Comparison of ENCODE assay signal across 9 mouse cellular contexts in the genomic region with DNA sequence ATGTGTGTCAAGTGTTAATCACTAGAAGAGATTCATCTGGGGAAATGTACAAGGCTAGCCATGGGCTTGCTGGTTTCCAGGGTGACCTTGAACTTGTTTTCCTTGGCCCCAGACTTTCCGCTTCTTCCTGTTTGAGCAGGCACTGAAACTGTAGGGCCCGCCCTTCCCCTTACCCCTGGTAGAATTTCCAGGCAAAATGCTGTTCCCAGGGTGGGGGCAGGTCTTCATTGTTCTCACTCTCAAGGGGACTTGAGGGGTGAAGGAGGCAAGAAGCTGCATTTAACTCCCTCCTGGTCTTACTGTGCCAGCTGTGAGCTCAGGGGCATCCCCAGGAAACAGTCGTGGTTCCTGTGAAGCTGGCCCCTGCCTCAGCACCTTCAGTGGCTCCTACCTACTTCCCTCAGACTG. TPM values are rescaled to one million over a fixed set of nuclear protein-coding genes. Genes with fewer than 3 reads are reported as not detected.
DNase-seq lines count a peak whose midpoint lies in the region; TF ChIP-seq lines count a peak whose summit lies in the region.
"Had no signal": no experiment of that assay in that cellular context is flagged by ENCODE, and none has a peak within 500 bp of the region (broad histone marks: within the 10 kb centered on the region; RNA-seq: fewer than 3 reads in every experiment).

No protein-coding gene starts in this region.

- no peak overlapping the region for H3K4me3 ChIP-seq in CH12.LX (replicated peaks in 1 of 3; ENCODE audit: low read depth in 2 of 3, low read length in 2 of 3, poor library complexity in 1 of 3)
- H3K4me3 ChIP-seq: liver, embryonic 15.5 days had no signal

- peak overlapping the region; percentile 8 for H3K4me2 ChIP-seq in CH12.LX (ENCODE audit: insufficient read depth, low read depth, poor library complexity, severe bottlenecking)
- H3K4me2 ChIP-seq: liver, embryonic 15.5 days had no signal

- no peak overlapping the region for H3K9ac ChIP-seq in CH12.LX (ENCODE audit: insufficient read depth, low read depth)
- H3K9ac ChIP-seq: liver, embryonic 15.5 days had no signal

- no peak for TF ChIP-seq POLR2A in CH12.LX (IDR thresholded peaks at IDR 0.05; ENCODE audit: low read depth, low read length)

- peak; percentile 78 for TF ChIP-seq EP300 in CH12.LX (IDR thresholded peaks at IDR 0.05; ENCODE audit: low read length)

- H3K27ac ChIP-seq in CH12.LX (ENCODE audit: insufficient read depth, low read depth), result peak overlapping the region; percentile 58
- H3K27ac ChIP-seq: liver, embryonic 15.5 days had no signal

- DNase-seq in embryo, embryonic 10.5 days (ENCODE audit: low spot score), result peak; percentile 49
- DNase-seq in embryo, embryonic 10 days (ENCODE audit: low spot score), result no peak
- peak; percentile 88 for DNase-seq in CH12.LX (ENCODE audit: extremely low read depth)
- peak; percentile 78 to 88 for DNase-seq in heart, adult 9 months (ENCODE audit: low spot score in 2 of 2)
- DNase-seq in kidney, postnatal 14 days, result peak; percentile 72
- no peak for DNase-seq in left cerebral cortex, adult 11 months (ENCODE audit: low spot score)
- DNase-seq in layer of hippocampus, postnatal 25 days (ENCODE audit: extremely low spot score in 1 of 2, low spot score in 1 of 2), result no peak
- no peak for DNase-seq in ovary, postnatal 14 days (ENCODE audit: low spot score)

- dilution Hi-C loops in CH12.LX (cut with MboI; ENCODE audit: extremely low pct_ligation_motif_present, extremely low pct_unique_long_range_greater_than_20kb, low sequenced_read_pairs), result no loop called here

- in situ Hi-C loops in CH12.LX (cut with MboI; ENCODE audit: low pct_ligation_motif_present, low pct_unique_long_range_greater_than_20kb, low sequenced_read_pairs), result no loop called here

- H3K4me1 ChIP-seq in CH12.LX (ENCODE audit: control insufficient read depth in 1 of 2, insufficient read depth in 2 of 2), result peaks cover 68 to 97% of the 10 kb centered on the region in 2 experiments

- no peaks in the 10 kb centered on the region for H3K27me3 ChIP-seq in CH12.LX (replicated peaks)
- H3K27me3 ChIP-seq: liver, embryonic 15.5 days had no signal

- no peaks in the 10 kb centered on the region for H3K36me3 ChIP-seq in CH12.LX (replicated peaks in 1 of 2; ENCODE audit: control insufficient read depth in 1 of 2, insufficient read depth in 1 of 2, low read length in 1 of 2)
- H3K36me3 ChIP-seq: liver, embryonic 15.5 days had no signal

- TF ChIP-seq RAD21 in CH12.LX (IDR thresholded peaks at IDR 0.05; ENCODE audit: low read depth, low read length), result no peak; the same call in 1 of the 2 replicates

- no peaks in the 10 kb centered on the region for H3K79me2 ChIP-seq in CH12.LX (replicated peaks; ENCODE audit: control insufficient read depth, extremely low read depth, insufficient read depth, poor library complexity, severe bottlenecking)

- TF ChIP-seq CTCF in CH12.LX (conservative IDR thresholded peaks at IDR 0.05 in 1 of 2, IDR thresholded peaks at IDR 0.05 in 1 of 2; ENCODE audit: low read depth in 2 of 2, low read length in 2 of 2), result no peak

- H3K9me3 ChIP-seq in CH12.LX (replicated peaks; ENCODE audit: low read length), result no peaks in the 10 kb centered on the region
- H3K9me3 ChIP-seq: liver, embryonic 15.5 days had no signal

TF ChIP-seq in CH12.LX, 34 proteins besides CTCF, POLR2A, EP300 and RAD21:
- peak; percentile 60; the same call in 1 of the 2 replicates for TF ChIP-seq TBP (conservative IDR thresholded peaks at IDR 0.05; ENCODE audit: low read depth, low read length)
- no peak for TF ChIP-seq JUND (conservative IDR thresholded peaks at IDR 0.05; ENCODE audit: low read depth, low read length)
- 0 out of 2 replicates have a peak, but pooled peaks have one; percentile 11 for TF ChIP-seq MAX (IDR thresholded peaks at IDR 0.05; ENCODE audit: low read length)
- TF ChIP-seq UBTF (IDR thresholded peaks at IDR 0.05; ENCODE audit: low read depth, low read length), result no peak
- no peak for TF ChIP-seq ZKSCAN1 (IDR thresholded peaks at IDR 0.05; ENCODE audit: borderline replicate concordance, low read depth, low read length)
- no peak for TF ChIP-seq NRF1 (IDR thresholded peaks at IDR 0.05; ENCODE audit: low read depth, low read length)
- TF ChIP-seq ZMIZ1 (IDR thresholded peaks at IDR 0.05; ENCODE audit: low read depth, low read length), result peak; percentile 37; the same call in 1 of the 2 replicates
- no peak; the same call in none of the 2 replicates for TF ChIP-seq SIN3A (IDR thresholded peaks at IDR 0.05; ENCODE audit: low read length)
- no peak for TF ChIP-seq PAX5 (IDR thresholded peaks at IDR 0.05; ENCODE audit: low read length)
- no peak for TF ChIP-seq POLR2AphosphoS2 (IDR thresholded peaks at IDR 0.05; ENCODE audit: low read depth, low read length)
- TF ChIP-seq NELFE (IDR thresholded peaks at IDR 0.05; ENCODE audit: low read depth, low read length), result no peak
- peak; percentile 95 for TF ChIP-seq MAZ (IDR thresholded peaks at IDR 0.05; ENCODE audit: low read depth, low read length)
- no peak for TF ChIP-seq JUN (IDR thresholded peaks at IDR 0.05; ENCODE audit: insufficient read depth, low read depth, low read length)
- TF ChIP-seq E2F4 (IDR thresholded peaks at IDR 0.05; ENCODE audit: insufficient replicate concordance, low read depth, low read length), result no peak
- TF ChIP-seq CHD1 (IDR thresholded peaks at IDR 0.05; ENCODE audit: low read depth, low read length), result no peak
- peak; percentile 39; the same call in 1 of the 2 replicates for TF ChIP-seq HCFC1 (IDR thresholded peaks at IDR 0.05; ENCODE audit: low read depth, low read length)
- peak; percentile 83 for TF ChIP-seq IRF4 (IDR thresholded peaks at IDR 0.05; ENCODE audit: low read depth, low read length)
- no peak for TF ChIP-seq USF1 (IDR thresholded peaks at IDR 0.05; ENCODE audit: low read depth, low read length)
- TF ChIP-seq TCF12 (IDR thresholded peaks at IDR 0.05; ENCODE audit: low read depth, low read length), result peak; percentile 93
- TF ChIP-seq KAT2A (IDR thresholded peaks at IDR 0.05; ENCODE audit: insufficient replicate concordance, low read length), result no peak
- no peak for TF ChIP-seq USF2 (conservative IDR thresholded peaks at IDR 0.05; ENCODE audit: low read depth, low read length)
- peak; percentile 64; the same call in 1 of the 2 replicates for TF ChIP-seq CHD2 (IDR thresholded peaks at IDR 0.05; ENCODE audit: low read length)
- TF ChIP-seq MAFK (IDR thresholded peaks at IDR 0.05; ENCODE audit: insufficient replicate concordance, low read length), result 0 out of 2 replicates have a peak, but pooled peaks have one; percentile 10
- peak; percentile 57; the same call in 1 of the 2 replicates for TF ChIP-seq BHLHE40 (IDR thresholded peaks at IDR 0.05; ENCODE audit: low read depth, low read length)
- TF ChIP-seq GABPA (IDR thresholded peaks at IDR 0.05; ENCODE audit: insufficient replicate concordance, low read depth, low read length), result no peak
- TF ChIP-seq ZNF384 (IDR thresholded peaks at IDR 0.05; ENCODE audit: low read depth, low read length), result no peak
- peak; percentile 89 for TF ChIP-seq ETS1 (conservative IDR thresholded peaks at IDR 0.05; ENCODE audit: low read depth, low read length)
- no peak; the same call in 1 of the 2 replicates for TF ChIP-seq MXI1 (IDR thresholded peaks at IDR 0.05; ENCODE audit: low read depth, low read length)
- no peak for TF ChIP-seq MYC (IDR thresholded peaks at IDR 0.05; ENCODE audit: low read depth, low read length)
- TF ChIP-seq SMC3 (IDR thresholded peaks at IDR 0.05; ENCODE audit: low read depth, low read length), result 0 out of 2 replicates have a peak, but pooled peaks have one; percentile 25
- TF ChIP-seq RCOR1 (conservative IDR thresholded peaks at IDR 0.05; ENCODE audit: low read depth, low read length), result no peak; the same call in 1 of the 2 replicates
- no peak for TF ChIP-seq ZC3H11A (IDR thresholded peaks at IDR 0.05; ENCODE audit: low read depth, low read length)
- TF ChIP-seq MEF2A (IDR thresholded peaks at IDR 0.05; ENCODE audit: borderline replicate concordance, low read depth, low read length), result peak; percentile 86
- TF ChIP-seq ELF1 (IDR thresholded peaks at IDR 0.05; ENCODE audit: low read depth, low read length), result peak; percentile 70

RNA-seq across cellular contexts. Expression of a gene that starts 55.9 kb away (rescaled TPM):
- total RNA-seq in CH12.LX (2012; rRNA removed), result 13.7 and 15.6 TPM in 2 replicates
- 4.3 and 4.9 TPM in 2 replicates for total RNA-seq in CH12.LX (2014; rRNA removed)
- 7.5 and 7.8 TPM in 2 replicates for polyA plus RNA-seq in CH12.LX (2012; ENCODE audit: insufficient read length, low read depth)
- 100 to 1,000 TPM; 103 to 118 TPM for total RNA-seq in layer of hippocampus, postnatal 25 days (2021)

Comparison
In these comparisons a context has a peak if more than half of its experiments do, and no peak if none do; other contexts are left out.
1. DNase-seq: peak in embryo, embryonic 10.5 days (single experiment), CH12.LX (single experiment), heart, adult 9 months (2 of 2) and kidney, postnatal 14 days (single experiment); none in embryo, embryonic 10 days (single experiment), left cerebral cortex, adult 11 months (single experiment), layer of hippocampus, postnatal 25 days (0 of 2) and ovary, postnatal 14 days (single experiment).
2. RNA of a gene that starts 55.9 kb away (total RNA-seq): 103 to 118 TPM in layer of hippocampus, postnatal 25 days; 4.3 to 15.6 TPM in CH12.LX; every median in the first group is over 4 times any median in the second.